Mouse (Mus musculus) macrophage (primary cell): ENCODE results near the gene Pptc7. TPM values are rescaled to one million over a fixed set of nuclear protein-coding genes. Genes with fewer than 3 reads are reported as not detected.

ENCODE experiments used
- H3K27ac ChIP-seq: fragments of 350-480 bp; formaldehyde crosslinking; 2 replicates; pipeline ENCODE4 v1.9.0; 2021
- H3K36me3 ChIP-seq: fragments of 350-480 bp; formaldehyde crosslinking; 2 replicates; pipeline ENCODE4 v1.9.0; 2021; ENCODE audit errors: inconsistent target
- H3K4me3 ChIP-seq: fragments of 350-480 bp; formaldehyde crosslinking; 2 replicates; pipeline ENCODE4 v1.9.0; 2021; ENCODE audit errors: inconsistent target
- H3K79me2 ChIP-seq: fragments of 350-480 bp; formaldehyde crosslinking; 2 replicates; pipeline ENCODE4 v1.9.0; 2021; ENCODE audit errors: inconsistent target
- WGBS: methylation state at CpG from one replicate; pipeline ENCODE4 v1.1.7; 2026; ENCODE audit warnings: inconsistent platforms; ENCODE audit not compliant: missing documents; 5-methylcytosine and 5-hydroxymethylcytosine counted together
- polyA plus RNA-seq: library from polyadenylated mRNA; stranded (reverse); fragments of 250-400 nt; gene quantifications from 3 replicates; pipeline ENCODE4 v1.2.4, GENCODE M21; 2018; ENCODE audit warnings: inconsistent platforms

Pptc7 gene
- polyA plus RNA-seq, 1 experiment from 2014 or later = 12.5 TPM

DNA sequence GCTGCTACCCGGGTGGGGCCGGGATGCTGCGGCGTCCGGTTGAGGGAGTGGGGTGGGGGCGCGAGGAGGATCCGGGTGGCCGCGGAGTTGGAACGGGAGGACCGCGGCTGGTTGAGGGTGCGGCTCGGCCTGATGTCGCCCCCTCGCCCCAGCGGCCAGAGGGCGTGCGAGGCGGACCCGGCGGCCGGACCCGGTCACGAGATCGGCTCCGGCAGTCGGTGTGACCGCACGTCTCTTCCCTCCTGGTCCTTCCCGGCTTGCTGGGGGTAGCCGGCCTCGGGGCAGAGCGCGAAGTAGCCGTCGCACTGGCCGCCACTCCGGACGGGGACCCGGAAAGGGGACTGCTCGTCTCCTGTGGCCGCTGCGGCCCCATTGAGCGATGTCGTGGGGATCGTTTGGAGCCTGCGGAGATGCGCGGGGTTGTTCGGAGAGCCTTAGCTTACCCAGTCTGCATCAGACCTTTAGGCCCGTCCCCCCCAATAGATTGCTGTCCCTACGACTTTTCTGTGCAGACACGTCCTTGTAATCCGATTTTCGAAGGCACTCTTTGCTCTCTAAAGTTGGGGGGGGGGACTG, 70.4 kb downstream of the Pptc7 start:
- H3K79me2 ChIP-seq = peaks cover 50% of the 10 kb centered on the region
- H3K36me3 ChIP-seq = no peaks in the 10 kb centered on the region
- peak overlapping the region; percentile 74 for H3K27ac ChIP-seq
- H3K4me3 ChIP-seq = peak overlapping the region; percentile 76
- WGBS = 2% methylated on average over 57 of the region's 57 CpGs

DNA sequence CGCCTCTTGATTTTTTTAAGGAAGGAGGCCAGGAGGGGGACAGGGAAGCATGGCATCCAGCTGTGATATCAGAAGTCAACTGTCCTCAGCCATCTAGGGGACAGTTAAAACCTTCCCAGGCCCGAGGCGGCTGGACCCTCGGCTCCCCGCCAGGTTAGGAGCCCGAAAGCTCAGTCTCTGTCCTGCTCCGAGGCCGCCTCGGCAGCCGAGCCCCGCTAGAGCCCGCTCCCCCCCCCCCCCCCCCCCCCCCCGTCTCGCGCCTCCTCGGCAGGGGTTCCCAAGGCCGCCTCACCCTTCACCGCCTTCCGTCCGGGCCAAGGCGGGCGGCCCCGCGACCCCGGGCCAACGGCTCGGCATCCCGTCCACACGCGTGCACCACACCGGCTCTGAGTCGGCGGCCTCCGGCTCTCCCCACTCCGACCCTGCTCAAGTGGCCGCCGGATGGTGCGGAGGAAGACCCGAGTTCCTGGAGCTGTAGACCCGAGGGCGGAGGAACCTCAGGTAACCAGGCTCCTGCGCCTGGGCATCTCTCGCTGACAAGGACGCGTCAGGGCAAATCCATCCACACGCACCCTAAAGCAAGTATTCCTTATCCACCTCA, 87.5 kb downstream of the Pptc7 start, which contains the start of gene Gpn3:
Gene Gpn3, plus strand, starts transcription at position 286 of the 601 bp plus-strand sequence.
- WGBS = 2% methylated on average over 34 of the region's 46 CpGs
- Histone ChIP-seq H3K36me3 (peaks cover 6% of the 10 kb centered on the region; the same call in 1 of the 2 replicates), H3K27ac (peak within 1 kb of the TSS; percentile 43), H3K79me2 (peaks cover 14% of the 10 kb centered on the region), H3K4me3 (peak within 1 kb of the TSS; percentile 80)

DNA sequence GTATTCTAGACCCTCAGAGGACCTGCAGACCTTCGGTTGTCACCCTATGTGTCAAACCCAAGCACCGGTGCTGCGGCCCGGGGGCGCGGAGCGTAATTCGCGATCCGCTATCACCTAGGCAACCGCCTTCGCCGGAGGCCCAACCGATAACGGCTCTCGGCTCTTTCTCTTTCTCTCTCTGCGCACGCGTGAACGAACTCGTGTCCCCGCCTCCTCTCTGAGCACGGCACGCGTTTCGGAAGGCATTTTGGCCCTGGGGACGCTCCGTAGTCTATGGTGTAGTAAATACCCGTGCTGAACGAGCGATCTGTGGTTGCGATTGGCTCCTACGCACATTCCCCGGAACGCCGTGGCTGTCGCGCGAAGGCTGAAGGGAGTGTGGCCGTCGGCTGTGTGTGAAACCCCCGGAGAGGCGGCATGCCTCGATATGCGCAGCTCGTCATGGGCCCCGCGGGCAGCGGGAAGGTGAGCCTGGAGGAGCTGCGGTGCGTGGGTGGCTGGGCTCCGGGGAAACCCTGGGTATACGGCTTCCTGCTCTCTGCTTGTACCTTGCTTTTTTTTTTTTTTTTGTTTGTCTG, 88.1 kb downstream of the Pptc7 start, which contains the start of gene Fam216a:
Gene Fam216a, minus strand, starts transcription at position 173 of the 578 bp plus-strand sequence.
- Histone ChIP-seq H3K27ac (peak within 1 kb of the TSS; percentile 43), H3K36me3 (peaks cover 6% of the 10 kb centered on the region; the same call in 1 of the 2 replicates), H3K79me2 (peaks cover 14% of the 10 kb centered on the region), H3K4me3 (peak within 1 kb of the TSS; percentile 80)
- WGBS = under 1% methylated on average over 52 of the region's 53 CpGs

DNA sequence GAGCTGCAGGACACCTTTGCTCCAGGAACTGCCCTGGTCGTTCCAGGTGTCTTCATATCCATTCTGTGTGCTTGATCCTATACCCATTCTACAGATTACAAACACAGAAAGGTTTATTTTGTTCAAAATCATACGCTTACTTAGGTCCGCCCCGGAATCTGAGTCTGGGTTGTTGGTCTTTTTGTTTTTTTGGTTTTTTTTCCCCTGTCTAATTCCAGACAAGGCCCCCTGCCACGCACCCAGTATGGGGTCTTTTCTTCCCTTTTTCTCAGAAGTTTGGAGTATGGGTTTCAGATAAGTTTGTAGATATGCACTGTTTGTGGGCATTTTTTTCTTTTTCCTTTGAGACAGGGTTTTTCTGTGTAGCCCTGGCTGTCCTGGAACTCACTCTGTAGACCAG, 88.7 kb downstream of the Pptc7 start:
- Histone ChIP-seq H3K79me2 (peaks cover 14% of the 10 kb centered on the region), H3K27ac (peak overlapping the region; percentile 43), H3K36me3 (peaks cover 2% of the 10 kb centered on the region; the same call in 1 of the 2 replicates), H3K4me3 (peak overlapping the region; percentile 80)
- WGBS = 3% methylated on average over 5 of the region's 5 CpGs

Other genes starting within 250 kb of the Pptc7 start
- gene Cux2, start 234.3 kb upstream of the Pptc7 start, polyA plus RNA-seq = not detected in 3 replicates
- gene Myl2, start 183.4 kb upstream of the Pptc7 start, polyA plus RNA-seq = 1.5 TPM in 1 of 3 replicates, not detected in the others
- gene Ccdc63, start 143.5 kb upstream of the Pptc7 start, polyA plus RNA-seq = 0.25 to 1.1 TPM (median 0.70 TPM) in 3 replicates
- 236 to 261 TPM (median 239 TPM) in 3 replicates for gene Ppp1cc, start 126.1 kb upstream of the Pptc7 start, polyA plus RNA-seq
- 89.5 to 146 TPM (median 116 TPM) in 3 replicates for gene Hvcn1, start 77.6 kb upstream of the Pptc7 start, polyA plus RNA-seq
- 2.9 to 4.4 TPM (median 3.9 TPM) in 3 replicates for gene Tctn1, start 19.9 kb upstream of the Pptc7 start, polyA plus RNA-seq
- 0.75 to 0.90 TPM (median 0.77 TPM) in 3 replicates for gene Rad9b, start 69.9 kb downstream of the Pptc7 start, polyA plus RNA-seq
- gene Vps29, start 70.0 kb downstream of the Pptc7 start, polyA plus RNA-seq = 234 to 353 TPM (median 252 TPM) in 3 replicates
- gene Gpn3, start 87.5 kb downstream of the Pptc7 start, polyA plus RNA-seq = 16.3 to 20.4 TPM (median 16.8 TPM) in 3 replicates
- gene Fam216a, start 88.0 kb downstream of the Pptc7 start, polyA plus RNA-seq = 3.7 to 8.8 TPM (median 5.3 TPM) in 3 replicates
- 1,088 to 1,432 TPM (median 1,117 TPM) in 3 replicates for gene Arpc3, start 107.5 kb downstream of the Pptc7 start, polyA plus RNA-seq
- 25.3 to 29.1 TPM (median 26.9 TPM) in 3 replicates for gene Anapc7, start 137.3 kb downstream of the Pptc7 start, polyA plus RNA-seq
- 72.1 to 135 TPM (median 74.7 TPM) in 3 replicates for gene Atp2a2, start 217.9 kb downstream of the Pptc7 start, polyA plus RNA-seq